Mouse (Mus musculus) cortical plate, adult 2 months (tissue): ENCODE data around the gene Ddrgk1.

Source experiments
- CTCF ChIP-seq: fragments of 200-500 bp; IDR thresholded peaks from 2 replicates; pipeline ENCODE4 v1.5.1; 2011; ENCODE audit warnings: mild to moderate bottlenecking, control low read depth, low read length; ENCODE audit not compliant: insufficient read depth; ENCODE audit errors: extremely low read depth
- POLR2A ChIP-seq: fragments of 200-500 bp; IDR thresholded peaks from 2 replicates; pipeline ENCODE4 v1.6.1; 2011; ENCODE audit warnings: mild to moderate bottlenecking, low read length, control low read depth; ENCODE audit not compliant: insufficient read depth; ENCODE audit errors: extremely low read depth

GRCm38 (mm10) chr2:130653760-130654159 lies 10.7 kb downstream of the Ddrgk1 start:
- TF ChIP-seq POLR2A (no peak), CTCF (no peak)
